Mouse (Mus musculus): ENCODE measurements around the gene Pipox. TPM values are rescaled to one million over a fixed set of nuclear protein-coding genes. Genes with fewer than 3 reads are reported as not detected.
A peak's percentile ranks its signal among the peaks of the same experiment; 100 is the strongest.

Pipox gene
- 14.7 and 16.0 TPM in 2 replicates for polyA plus RNA-seq (2015; fragmentation: Nextera tagmentation; extraction: Ambion mirVana)

DNA sequence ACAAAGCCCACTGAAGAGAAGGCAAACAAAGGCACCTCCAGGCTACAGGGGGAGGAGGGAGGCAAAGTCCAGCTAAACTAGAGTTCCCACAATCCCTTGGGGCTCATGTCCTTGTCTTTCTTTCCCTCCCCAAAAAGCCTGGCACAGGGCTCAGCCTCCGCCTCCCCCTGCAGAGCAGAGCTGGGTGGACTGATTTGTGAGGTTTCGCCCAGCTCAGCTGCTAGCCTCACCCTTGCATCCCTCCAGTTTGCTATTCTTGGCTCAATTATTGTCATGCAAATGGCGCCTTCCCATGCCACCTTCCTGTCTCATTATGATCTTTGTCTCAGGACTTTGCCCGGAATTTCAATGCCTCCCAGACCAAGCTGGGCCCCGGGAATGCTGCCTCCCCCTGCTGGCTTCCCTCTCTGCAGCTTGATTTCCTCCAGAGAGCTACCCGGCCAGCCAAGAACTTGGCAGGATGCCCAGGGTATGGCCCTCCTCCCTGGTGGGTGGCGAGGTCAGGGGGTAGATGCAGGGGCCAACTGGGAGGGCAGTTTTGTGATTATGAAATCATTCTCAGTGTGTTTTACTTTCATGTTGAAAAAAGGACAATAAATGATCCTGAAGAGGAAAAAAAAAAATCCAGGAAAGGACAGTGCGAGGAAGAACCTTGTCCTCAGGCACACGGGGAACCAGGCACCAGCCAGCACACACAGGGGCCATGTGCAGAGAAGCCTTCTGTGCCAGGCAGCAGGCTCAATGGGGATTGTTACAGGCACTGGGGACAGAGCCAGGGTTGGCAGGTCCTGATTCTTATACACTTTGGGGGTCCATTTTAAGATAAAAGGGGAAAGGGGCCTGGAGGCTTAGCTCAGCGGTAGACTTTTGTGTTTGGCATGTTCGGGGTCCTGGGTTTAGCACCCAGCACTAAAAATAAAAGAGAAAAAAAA lies at the start of gene Pipox:
Pipox (minus strand) TSS at position 310 of the 932 bp plus-strand sequence.
- Histone ChIP-seq H3K4me1 (ENCODE audit: insufficient read depth, low read length) (peaks cover 27% of the 10 kb centered on the region), H3K4me2 (replicated peaks; ENCODE audit: low read depth, low read length) (peak within 1 kb of the TSS; percentile 17), H3K27me3 (ENCODE audit: insufficient read depth, low read length) (peaks cover 37% of the 10 kb centered on the region), H3K27ac (ENCODE audit: low read length) (peak within 1 kb of the TSS; percentile 90), H3K9me3 (ENCODE audit: low read length) (no peaks in the 10 kb centered on the region), H3K4me3 (ENCODE audit: low read length) (no peak within 1 kb of the TSS), H3K9ac (replicated peaks; ENCODE audit: low read length) (no peak within 1 kb of the TSS), H3K36me3 (ENCODE audit: insufficient read depth, low read length) (no peaks in the 10 kb centered on the region)
- ATAC-seq (ENCODE audit: low FRiP score, low TSS enrichment): peak; percentile 89
- WGBS: 19% methylated on average over 11 of the region's 11 CpGs

DNA sequence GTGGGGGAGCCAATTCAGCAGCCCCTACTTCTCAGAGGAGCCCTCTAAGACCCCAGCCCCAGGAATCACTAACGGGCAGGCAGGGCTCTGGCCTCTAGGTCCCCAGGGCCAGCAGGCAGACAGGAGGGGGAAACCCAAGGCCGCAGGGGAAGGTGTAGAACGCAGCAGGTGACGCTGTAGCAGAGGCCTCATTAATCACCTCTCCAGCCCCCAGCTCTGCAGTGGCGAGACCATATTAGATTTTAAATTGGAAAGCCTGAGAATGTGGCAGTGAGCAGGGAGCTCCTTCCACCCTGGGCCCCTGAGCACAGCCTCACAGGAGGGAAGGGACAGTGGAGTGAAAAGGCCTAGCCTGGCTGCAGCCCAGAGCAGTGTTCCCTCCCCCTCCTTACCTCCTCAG lies 48.3 kb upstream of the Pipox start:
- H3K9me3 ChIP-seq (ENCODE audit: low read length): no peaks in the 10 kb centered on the region
- 11% methylated on average over 5 of the region's 5 CpGs for WGBS
- no peak overlapping the region for H3K4me3 ChIP-seq (ENCODE audit: low read length)
- no peak for ATAC-seq (ENCODE audit: low FRiP score, low TSS enrichment)
- H3K27ac ChIP-seq (ENCODE audit: low read length): no peak overlapping the region
- no peaks in the 10 kb centered on the region for H3K36me3 ChIP-seq (ENCODE audit: insufficient read depth, low read length)
- no peak overlapping the region for H3K9ac ChIP-seq (replicated peaks; ENCODE audit: low read length)
- H3K27me3 ChIP-seq (ENCODE audit: insufficient read depth, low read length): peaks cover 35% of the 10 kb centered on the region
- H3K4me2 ChIP-seq (replicated peaks; ENCODE audit: low read depth, low read length): no peak overlapping the region
- no peaks in the 10 kb centered on the region for H3K4me1 ChIP-seq (ENCODE audit: insufficient read depth, low read length)

- Histone ChIP-seq H3K36me3 (ENCODE audit: insufficient read depth, low read length) (no peaks in the 10 kb centered on the region), H3K4me1 (ENCODE audit: insufficient read depth, low read length) (no peaks in the 10 kb centered on the region), H3K27me3 (ENCODE audit: insufficient read depth, low read length) (peaks cover 66% of the 10 kb centered on the region), H3K4me3 (ENCODE audit: low read length) (no peak overlapping the region), H3K9ac (replicated peaks; ENCODE audit: low read length) (no peak overlapping the region), H3K4me2 (replicated peaks; ENCODE audit: low read depth, low read length) (no peak overlapping the region), H3K9me3 (ENCODE audit: low read length) (no peaks in the 10 kb centered on the region), H3K27ac (ENCODE audit: low read length) (no peak overlapping the region)
- 20% methylated on average over 4 of the region's 4 CpGs for WGBS
- ATAC-seq (ENCODE audit: low FRiP score, low TSS enrichment): no peak
These were observed 43.9 kb upstream of the Pipox start for GRCm38 (mm10) chr11:77937649-77938410.

DNA sequence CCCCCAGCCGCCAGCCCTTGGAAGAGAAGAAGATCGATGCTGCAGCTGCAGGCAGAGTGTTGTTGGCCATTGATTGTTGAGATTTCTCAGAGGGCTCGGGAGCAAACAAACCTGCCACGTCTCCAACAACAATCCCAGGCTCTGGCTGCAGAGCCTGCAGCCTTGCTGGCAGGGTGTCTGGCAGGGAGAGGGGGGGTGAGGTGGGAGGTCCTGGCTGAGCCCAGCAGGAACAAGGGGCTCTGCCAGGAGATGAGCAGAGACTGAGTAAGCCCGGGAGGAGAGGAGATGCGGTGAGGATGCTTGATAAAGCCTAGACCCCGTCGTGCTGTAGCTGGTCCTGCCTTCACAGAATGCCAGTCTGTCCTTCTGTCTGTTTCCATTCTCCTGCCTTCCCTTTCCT lies 43.0 kb upstream of the Pipox start:
- H3K36me3 ChIP-seq (ENCODE audit: insufficient read depth, low read length): no peaks in the 10 kb centered on the region
- H3K4me3 ChIP-seq (ENCODE audit: low read length): no peak overlapping the region
- no peak overlapping the region for H3K9ac ChIP-seq (replicated peaks; ENCODE audit: low read length)
- no peak overlapping the region for H3K27ac ChIP-seq (ENCODE audit: low read length)
- WGBS: 14% methylated on average over 8 of the region's 8 CpGs
- H3K4me2 ChIP-seq (replicated peaks; ENCODE audit: low read depth, low read length): no peak overlapping the region
- H3K4me1 ChIP-seq (ENCODE audit: insufficient read depth, low read length): peaks cover 1% of the 10 kb centered on the region; the same call in 1 of the 2 replicates
- no peak for ATAC-seq (ENCODE audit: low FRiP score, low TSS enrichment)
- peaks cover 73% of the 10 kb centered on the region for H3K27me3 ChIP-seq (ENCODE audit: insufficient read depth, low read length)
- H3K9me3 ChIP-seq (ENCODE audit: low read length): no peaks in the 10 kb centered on the region

- Histone ChIP-seq H3K4me3 (ENCODE audit: low read length) (no peak overlapping the region), H3K4me1 (ENCODE audit: insufficient read depth, low read length) (peaks cover 12% of the 10 kb centered on the region), H3K36me3 (ENCODE audit: insufficient read depth, low read length) (no peaks in the 10 kb centered on the region), H3K27ac (ENCODE audit: low read length) (no peak overlapping the region), H3K9ac (replicated peaks; ENCODE audit: low read length) (no peak overlapping the region), H3K9me3 (ENCODE audit: low read length) (no peaks in the 10 kb centered on the region), H3K27me3 (ENCODE audit: insufficient read depth, low read length) (peaks cover 86% of the 10 kb centered on the region), H3K4me2 (replicated peaks; ENCODE audit: low read depth, low read length) (no peak overlapping the region)
- WGBS: 56% methylated on average over 5 of the region's 5 CpGs
- no peak for ATAC-seq (ENCODE audit: low FRiP score, low TSS enrichment)
These were observed 40.8 kb upstream of the Pipox start for GRCm38 (mm10) chr11:77934568-77935311.

- Histone ChIP-seq H3K9ac (replicated peaks; ENCODE audit: low read length) (no peak overlapping the region), H3K4me2 (replicated peaks; ENCODE audit: low read depth, low read length) (no peak overlapping the region), H3K4me1 (ENCODE audit: insufficient read depth, low read length) (peaks cover 12% of the 10 kb centered on the region), H3K4me3 (ENCODE audit: low read length) (no peak overlapping the region), H3K27ac (ENCODE audit: low read length) (no peak overlapping the region), H3K36me3 (ENCODE audit: insufficient read depth, low read length) (no peaks in the 10 kb centered on the region), H3K27me3 (ENCODE audit: insufficient read depth, low read length) (peaks cover 87% of the 10 kb centered on the region), H3K9me3 (ENCODE audit: low read length) (no peaks in the 10 kb centered on the region)
- WGBS: 6% methylated on average over 4 of the region's 4 CpGs
- no peak for ATAC-seq (ENCODE audit: low FRiP score, low TSS enrichment)
These were observed 40.2 kb upstream of the Pipox start for GRCm38 (mm10) chr11:77934111-77934521.

DNA sequence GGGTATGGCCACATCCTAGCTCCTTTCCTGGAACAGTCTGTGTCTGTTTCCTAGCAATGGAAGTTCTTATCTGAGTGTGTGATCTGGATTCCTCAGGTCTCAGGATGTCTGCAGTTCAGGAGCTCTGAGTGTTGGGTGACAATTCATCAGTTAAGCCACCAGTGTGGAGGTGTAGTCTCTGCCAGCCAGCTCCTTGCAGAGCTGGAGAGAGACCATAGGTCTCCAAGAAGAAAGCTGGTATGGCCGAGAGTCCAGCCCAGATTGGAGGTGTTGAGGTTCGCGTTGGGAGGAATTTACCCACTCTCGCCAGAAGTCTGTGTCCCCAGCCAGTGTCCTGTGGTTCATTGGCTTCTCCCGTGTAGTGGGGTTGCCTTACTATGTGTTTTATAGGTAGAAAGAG lies 38.7 kb upstream of the Pipox start:
- H3K4me3 ChIP-seq (ENCODE audit: low read length): no peak overlapping the region
- no peak overlapping the region for H3K9ac ChIP-seq (replicated peaks; ENCODE audit: low read length)
- no peaks in the 10 kb centered on the region for H3K9me3 ChIP-seq (ENCODE audit: low read length)
- ATAC-seq (ENCODE audit: low FRiP score, low TSS enrichment): no peak
- H3K4me1 ChIP-seq (ENCODE audit: insufficient read depth, low read length): peaks cover 12% of the 10 kb centered on the region
- H3K27ac ChIP-seq (ENCODE audit: low read length): no peak overlapping the region
- H3K27me3 ChIP-seq (ENCODE audit: insufficient read depth, low read length): peaks cover 92% of the 10 kb centered on the region
- no peak overlapping the region for H3K4me2 ChIP-seq (replicated peaks; ENCODE audit: low read depth, low read length)
- WGBS: 32% methylated on average over 5 of the region's 5 CpGs
- H3K36me3 ChIP-seq (ENCODE audit: insufficient read depth, low read length): no peaks in the 10 kb centered on the region

- no peaks in the 10 kb centered on the region for H3K36me3 ChIP-seq (ENCODE audit: insufficient read depth, low read length)
- H3K4me3 ChIP-seq (ENCODE audit: low read length): peak overlapping the region; percentile 54
- no peak overlapping the region for H3K27ac ChIP-seq (ENCODE audit: low read length)
- H3K9me3 ChIP-seq (ENCODE audit: low read length): no peaks in the 10 kb centered on the region
- peaks cover 12% of the 10 kb centered on the region for H3K4me1 ChIP-seq (ENCODE audit: insufficient read depth, low read length)
- no peak for ATAC-seq (ENCODE audit: low FRiP score, low TSS enrichment)
- WGBS: 2% methylated on average over 41 of the region's 41 CpGs
- H3K9ac ChIP-seq (replicated peaks; ENCODE audit: low read length): no peak overlapping the region
- peak overlapping the region; percentile 95 for H3K4me2 ChIP-seq (replicated peaks; ENCODE audit: low read depth, low read length)
- H3K27me3 ChIP-seq (ENCODE audit: insufficient read depth, low read length): peaks cover 91% of the 10 kb centered on the region
These were observed 37.9 kb upstream of the Pipox start for GRCm38 (mm10) chr11:77931541-77932433.

All from kidney, embryonic 16.5 days (tissue).